Mouse (Mus musculus) lung, adult 2 months (tissue): ENCODE data around the gene Fxyd2.

Source experiments
- CTCF ChIP-seq: fragments of 200-500 bp; IDR thresholded peaks from 2 replicates; pipeline ENCODE4 v1.5.1; 2011; ENCODE audit warnings: mild to moderate bottlenecking, low read length, control low read depth; ENCODE audit not compliant: insufficient read depth
- POLR2A ChIP-seq: fragments of 200-500 bp; IDR thresholded peaks from 2 replicates; pipeline ENCODE4 v1.6.1; 2011; ENCODE audit warnings: low read depth, mild to moderate bottlenecking, control low read depth, low read length, borderline replicate concordance; ENCODE audit errors: extremely low read depth

GRCm38 (mm10) chr9:45399434-45399833 lies at the start of gene Fxyd2:
- TF ChIP-seq CTCF, result no peak
- no peak for TF ChIP-seq POLR2A
